Mouse (Mus musculus): ENCODE results near the gene Ism1. TPM values are rescaled to one million over a fixed set of nuclear protein-coding genes. Genes with fewer than 3 reads are reported as not detected.
A peak's percentile ranks its signal among the peaks of the same experiment; 100 is the strongest.

Gene Ism1
- polyA plus RNA-seq, 1 experiment from 2014 or later = 0.74 TPM

- Histone ChIP-seq H3K4me3 (no peak overlapping the region), H3K9ac (replicated peaks) (no peak overlapping the region), H3K36me3 (no peaks in the 10 kb centered on the region), H3K4me2 (replicated peaks) (no peak overlapping the region), H3K27me3 (no peaks in the 10 kb centered on the region), H3K4me1 (no peaks in the 10 kb centered on the region), H3K27ac (replicated peaks) (no peak overlapping the region), H3K9me3 (no peaks in the 10 kb centered on the region)
- WGBS = 21% methylated on average over 1 of the region's 1 CpGs
- no peak for ATAC-seq (ENCODE audit: low FRiP score, low read depth)
Observed at GRCm38 (mm10) chr2:139776644-139777043, 98.7 kb downstream of the Ism1 start.

GRCm38 (mm10) chr2:139778283-139778682 lies 100.3 kb downstream of the Ism1 start:
- ATAC-seq (ENCODE audit: low FRiP score, low read depth) = no peak
- Histone ChIP-seq H3K36me3 (no peaks in the 10 kb centered on the region), H3K4me1 (no peaks in the 10 kb centered on the region), H3K27me3 (no peaks in the 10 kb centered on the region), H3K4me2 (replicated peaks) (no peak overlapping the region), H3K27ac (replicated peaks) (no peak overlapping the region), H3K9ac (replicated peaks) (no peak overlapping the region), H3K4me3 (no peak overlapping the region), H3K9me3 (no peaks in the 10 kb centered on the region)
- 50% methylated on average over 3 of the region's 3 CpGs for WGBS

GRCm38 (mm10) chr2:139783318-139783850 lies 105.4 kb downstream of the Ism1 start:
- H3K9me3 ChIP-seq = no peaks in the 10 kb centered on the region
- no peaks in the 10 kb centered on the region for H3K36me3 ChIP-seq
- 92% methylated on average over 8 of the region's 8 CpGs for WGBS
- no peaks in the 10 kb centered on the region for H3K27me3 ChIP-seq
- no peak overlapping the region for H3K4me3 ChIP-seq
- H3K9ac ChIP-seq (replicated peaks) = no peak overlapping the region
- H3K27ac ChIP-seq (replicated peaks) = no peak overlapping the region
- H3K4me2 ChIP-seq (replicated peaks) = no peak overlapping the region
- H3K4me1 ChIP-seq = no peaks in the 10 kb centered on the region
- ATAC-seq (ENCODE audit: low FRiP score, low read depth) = no peak

- H3K9ac ChIP-seq (replicated peaks) = no peak overlapping the region
- no peak overlapping the region for H3K4me2 ChIP-seq (replicated peaks)
- H3K9me3 ChIP-seq = no peaks in the 10 kb centered on the region
- no peaks in the 10 kb centered on the region for H3K4me1 ChIP-seq
- ATAC-seq (ENCODE audit: low FRiP score, low read depth) = no peak
- no peak overlapping the region for H3K4me3 ChIP-seq
- H3K27ac ChIP-seq (replicated peaks) = no peak overlapping the region
- H3K36me3 ChIP-seq = no peaks in the 10 kb centered on the region
- no peaks in the 10 kb centered on the region for H3K27me3 ChIP-seq
- 83% methylated on average over 1 of the region's 1 CpGs for WGBS
Observed at GRCm38 (mm10) chr2:139784465-139784864, 106.5 kb downstream of the Ism1 start.

- no peak overlapping the region for H3K4me2 ChIP-seq (replicated peaks)
- no peak overlapping the region for H3K27ac ChIP-seq (replicated peaks)
- no peaks in the 10 kb centered on the region for H3K9me3 ChIP-seq
- WGBS = 89% methylated on average over 2 of the region's 2 CpGs
- ATAC-seq (ENCODE audit: low FRiP score, low read depth) = no peak
- H3K36me3 ChIP-seq = no peaks in the 10 kb centered on the region
- no peak overlapping the region for H3K9ac ChIP-seq (replicated peaks)
- H3K4me3 ChIP-seq = no peak overlapping the region
- no peaks in the 10 kb centered on the region for H3K4me1 ChIP-seq
- H3K27me3 ChIP-seq = no peaks in the 10 kb centered on the region
Observed at GRCm38 (mm10) chr2:139784946-139785345, 107.0 kb downstream of the Ism1 start.

- 78% methylated on average over 4 of the region's 4 CpGs for WGBS
- H3K4me2 ChIP-seq (replicated peaks) = no peak overlapping the region
- no peaks in the 10 kb centered on the region for H3K4me1 ChIP-seq
- no peaks in the 10 kb centered on the region for H3K27me3 ChIP-seq
- no peak overlapping the region for H3K9ac ChIP-seq (replicated peaks)
- no peak overlapping the region for H3K27ac ChIP-seq (replicated peaks)
- H3K9me3 ChIP-seq = no peaks in the 10 kb centered on the region
- no peaks in the 10 kb centered on the region for H3K36me3 ChIP-seq
- no peak overlapping the region for H3K4me3 ChIP-seq
- ATAC-seq (ENCODE audit: low FRiP score, low read depth) = no peak
Observed at GRCm38 (mm10) chr2:139788658-139789057, 110.7 kb downstream of the Ism1 start.

GRCm38 (mm10) chr2:139792345-139793120 lies 114.6 kb downstream of the Ism1 start:
- H3K4me1 ChIP-seq = no peaks in the 10 kb centered on the region
- H3K27ac ChIP-seq (replicated peaks) = no peak overlapping the region
- no peak overlapping the region for H3K9ac ChIP-seq (replicated peaks)
- no peaks in the 10 kb centered on the region for H3K9me3 ChIP-seq
- no peak overlapping the region for H3K4me2 ChIP-seq (replicated peaks)
- ATAC-seq (ENCODE audit: low FRiP score, low read depth) = no peak
- H3K36me3 ChIP-seq = no peaks in the 10 kb centered on the region
- no peaks in the 10 kb centered on the region for H3K27me3 ChIP-seq
- 88% methylated on average over 9 of the region's 9 CpGs for WGBS
- H3K4me3 ChIP-seq = no peak overlapping the region

- no peaks in the 10 kb centered on the region for H3K4me1 ChIP-seq
- no peaks in the 10 kb centered on the region for H3K27me3 ChIP-seq
- H3K4me2 ChIP-seq (replicated peaks) = no peak overlapping the region
- no peaks in the 10 kb centered on the region for H3K36me3 ChIP-seq
- H3K27ac ChIP-seq (replicated peaks) = no peak overlapping the region
- no peaks in the 10 kb centered on the region for H3K9me3 ChIP-seq
- H3K9ac ChIP-seq (replicated peaks) = no peak overlapping the region
- no peak overlapping the region for H3K4me3 ChIP-seq
- 86% methylated on average over 7 of the region's 7 CpGs for WGBS
- ATAC-seq (ENCODE audit: low FRiP score, low read depth) = no peak
Observed at GRCm38 (mm10) chr2:139804041-139804440, 126.1 kb downstream of the Ism1 start.

GRCm38 (mm10) chr2:139807887-139808286 lies 129.9 kb downstream of the Ism1 start:
- WGBS = 86% methylated on average over 6 of the region's 6 CpGs
- Histone ChIP-seq H3K4me1 (no peaks in the 10 kb centered on the region), H3K27me3 (no peaks in the 10 kb centered on the region), H3K9ac (replicated peaks) (no peak overlapping the region), H3K36me3 (no peaks in the 10 kb centered on the region), H3K4me2 (replicated peaks) (no peak overlapping the region), H3K9me3 (no peaks in the 10 kb centered on the region), H3K4me3 (no peak overlapping the region), H3K27ac (replicated peaks) (no peak overlapping the region)
- peak; percentile 47; the same call in 1 of the 2 replicates for ATAC-seq (ENCODE audit: low FRiP score, low read depth)

Other genes with a start within 250 kb of the Ism1 start
- gene Sptlc3, start 184.3 kb upstream of the Ism1 start, polyA plus RNA-seq (2016; fragmentation: Nextera tagmentation; extraction: Ambion mirVana) = not detected in 2 replicates